Mouse (Mus musculus) heart, postnatal 36 days (tissue): Measurements from ENCODE around the gene Pbx2. TPM values are rescaled to one million over a fixed set of nuclear protein-coding genes. Genes with fewer than 3 reads are reported as not detected.

Source experiments
- DNase-seq, 2 experiments: peaks; one replicate each; pipeline ENCODE4 v3.0.0; 2021 to 2022
- intact Hi-C: fragments of 180-260 bp; cut with DNase I; formaldehyde crosslinking; loops from one replicate; pipeline ENCODE4 v1.15.1; 2025
- total RNA-seq, 2 experiments: library from RNA; stranded (reverse); gene quantifications; 2 replicates each; pipeline ENCODE4 v1.2.3; 2021

Gene Pbx2
- total RNA-seq, 2 experiments from 2014 or later, result 18.0 to 19.6 TPM

- no peak for DNase-seq
- intact Hi-C loops, result no loop called here
These were observed 14.5 kb upstream of the Pbx2 start for GRCm38 (mm10) chr17:34576577-34576976.

- no peak for DNase-seq
- intact Hi-C loops, result no loop called here
These were observed 13.0 kb upstream of the Pbx2 start for GRCm38 (mm10) chr17:34578070-34578469.

GRCm38 (mm10) chr17:34582528-34582927, 8.5 kb upstream of the Pbx2 start:
- intact Hi-C loops, result no loop called here
- no peak for DNase-seq

GRCm38 (mm10) chr17:34583397-34583796, 7.7 kb upstream of the Pbx2 start:
- intact Hi-C loops, result no loop called here
- no peak for DNase-seq

- intact Hi-C loops, result no loop called here
- DNase-seq, result no peak
These were observed 7.2 kb upstream of the Pbx2 start for GRCm38 (mm10) chr17:34583819-34584218.

GRCm38 (mm10) chr17:34585121-34585520, 5.9 kb upstream of the Pbx2 start:
- intact Hi-C loops, result no loop called here
- DNase-seq, result no peak

- DNase-seq, result no peak
- intact Hi-C loops, result loop anchor here (2.0 kb wide), 1 partner anchor 21 kb away; the partner anchor contains the start of gene Notch4
These were observed 4.9 kb upstream of the Pbx2 start for GRCm38 (mm10) chr17:34585877-34586771.

- peak; percentile 76 to 80 for DNase-seq
- intact Hi-C loops, result loop anchor here (2.0 kb wide), 1 partner anchor 22 kb away; the partner anchor contains the start of gene Notch4
These were observed 4.2 kb upstream of the Pbx2 start for GRCm38 (mm10) chr17:34586796-34587422.

- intact Hi-C loops, result loop anchor here (2.0 kb wide), 1 partner anchor 23 kb away; the partner anchor contains the start of gene Notch4
- DNase-seq, result peak; percentile 97 to 99
These were observed 3.6 kb upstream of the Pbx2 start for GRCm38 (mm10) chr17:34587423-34587811.

- DNase-seq, result no peak
- intact Hi-C loops, result loop anchor here (2.0 kb wide), 1 partner anchor 23 kb away; the partner anchor contains the start of gene Notch4
These were observed 3.3 kb upstream of the Pbx2 start for GRCm38 (mm10) chr17:34587814-34588213.

GRCm38 (mm10) chr17:34588767-34589166, 2.3 kb upstream of the Pbx2 start:
- no peak for DNase-seq
- intact Hi-C loops, result no loop called here

- intact Hi-C loops, result no loop called here
- no peak for DNase-seq
These were observed 1.9 kb upstream of the Pbx2 start for GRCm38 (mm10) chr17:34589206-34589605.

GRCm38 (mm10) chr17:34589681-34590101, 1.4 kb upstream of the Pbx2 start, which contains the start of gene Gpsm3:
Gene Gpsm3, plus strand, starts transcription at chr17:34589806.
- intact Hi-C loops, result no loop called here
- DNase-seq, result peak; percentile 65 to 76

GRCm38 (mm10) chr17:34590154-34590987, 695 bp upstream of the Pbx2 start:
- no peak for DNase-seq
- intact Hi-C loops, result no loop called here

GRCm38 (mm10) chr17:34591994-34592375, 919 bp downstream of the Pbx2 start:
- DNase-seq, result peak; percentile 87 to 90
- intact Hi-C loops, result no loop called here

GRCm38 (mm10) chr17:34592581-34593549, 1.8 kb downstream of the Pbx2 start:
- peak in 1 of 2 experiments; percentile 33 for DNase-seq

GRCm38 (mm10) chr17:34593752-34594525, 2.9 kb downstream of the Pbx2 start:
- DNase-seq, result no peak
- intact Hi-C loops, result no loop called here

More at GRCm38 (mm10) chr17:34592581-34593549, 1.8 kb downstream of the Pbx2 start:
- intact Hi-C loops, result no loop called here

- intact Hi-C loops, result no loop called here
- no peak for DNase-seq
These were observed 5.0 kb downstream of the Pbx2 start for GRCm38 (mm10) chr17:34596098-34596497.
